Mouse (Mus musculus): ENCODE measurements around the gene Inka2.

DNA sequence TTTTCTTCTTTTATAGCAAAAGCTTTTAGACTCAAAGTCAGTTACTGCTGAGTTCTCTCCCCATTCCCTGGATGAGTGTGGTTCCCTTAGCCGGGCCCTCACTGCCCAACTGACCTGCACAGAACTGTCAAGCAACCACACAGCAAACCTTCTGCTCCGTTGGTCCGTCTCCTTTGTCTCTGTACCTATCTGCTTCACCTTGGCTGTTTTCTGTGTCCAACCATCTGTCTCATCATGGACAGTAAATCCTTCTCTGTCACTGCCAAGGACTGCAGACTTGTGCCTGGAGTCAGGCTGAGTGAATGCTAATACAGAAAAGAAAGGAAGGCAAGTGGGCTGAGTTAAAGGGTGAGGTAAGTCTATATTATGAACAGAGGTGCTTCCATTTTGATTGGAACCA lies 34.6 kb upstream of the Inka2 start:
- TF ChIP-seq CTCF (IDR thresholded peaks at IDR 0.05; ENCODE audit: low read depth, low read length), result no peak
- TF ChIP-seq TAL1 (conservative IDR thresholded peaks at IDR 0.05; ENCODE audit: low read depth, low read length), result no peak

Data from G1E (cell line).